Mouse (Mus musculus): Measurements from ENCODE around the gene Il10ra. TPM values are rescaled to one million over a fixed set of nuclear protein-coding genes. Genes with fewer than 3 reads are reported as not detected.

Gene Il10ra
- total RNA-seq, 2 experiments from 2014 or later = 33.9 to 68.7 TPM

GRCm38 (mm10) chr9:45261872-45262271 is 7.1 kb downstream of the Il10ra start:
- ATAC-seq (ENCODE audit: poor library complexity, severe bottlenecking) = no peak

GRCm38 (mm10) chr9:45261466-45261865 is 7.5 kb downstream of the Il10ra start:
- no peak for ATAC-seq (ENCODE audit: poor library complexity, severe bottlenecking)

- ATAC-seq (ENCODE audit: poor library complexity, severe bottlenecking) = no peak
Observed at GRCm38 (mm10) chr9:45259065-45259464, 9.9 kb downstream of the Il10ra start.

GRCm38 (mm10) chr9:45255967-45256366 is 13.0 kb downstream of the Il10ra start:
- no peak for ATAC-seq (ENCODE audit: poor library complexity, severe bottlenecking)

GRCm38 (mm10) chr9:45255431-45255830 is 13.5 kb downstream of the Il10ra start:
- no peak for ATAC-seq (ENCODE audit: poor library complexity, severe bottlenecking)

- no peak for ATAC-seq (ENCODE audit: poor library complexity, severe bottlenecking)
Observed at GRCm38 (mm10) chr9:45254605-45255004, 14.3 kb downstream of the Il10ra start.

- ATAC-seq (ENCODE audit: poor library complexity, severe bottlenecking) = no peak
Observed at GRCm38 (mm10) chr9:45254021-45254420, 14.9 kb downstream of the Il10ra start.

- ATAC-seq (ENCODE audit: poor library complexity, severe bottlenecking) = peak; percentile 59
Observed at GRCm38 (mm10) chr9:45252395-45252794, 16.6 kb downstream of the Il10ra start.

GRCm38 (mm10) chr9:45251990-45252389 is 17.0 kb downstream of the Il10ra start:
- ATAC-seq (ENCODE audit: poor library complexity, severe bottlenecking) = peak; percentile 19; the same call in 1 of the 2 replicates

GRCm38 (mm10) chr9:45251281-45251680 is 17.7 kb downstream of the Il10ra start:
- no peak for ATAC-seq (ENCODE audit: poor library complexity, severe bottlenecking)

GRCm38 (mm10) chr9:45250306-45250705 is 18.6 kb downstream of the Il10ra start:
- no peak for ATAC-seq (ENCODE audit: poor library complexity, severe bottlenecking)

- peak; percentile 14; the same call in 1 of the 2 replicates for ATAC-seq (ENCODE audit: poor library complexity, severe bottlenecking)
Observed at GRCm38 (mm10) chr9:45247536-45247935, 21.4 kb downstream of the Il10ra start.

- ATAC-seq (ENCODE audit: poor library complexity, severe bottlenecking) = peak; percentile 92
Observed at GRCm38 (mm10) chr9:45246060-45246459, 22.9 kb downstream of the Il10ra start.

- no peak for ATAC-seq (ENCODE audit: poor library complexity, severe bottlenecking)
Observed at GRCm38 (mm10) chr9:45245432-45245831, 23.5 kb downstream of the Il10ra start.

GRCm38 (mm10) chr9:45241397-45241796 is 27.6 kb downstream of the Il10ra start:
- ATAC-seq (ENCODE audit: poor library complexity, severe bottlenecking) = peak; percentile 44

- no peak for ATAC-seq (ENCODE audit: poor library complexity, severe bottlenecking)
Observed at GRCm38 (mm10) chr9:45236744-45237143, 32.2 kb downstream of the Il10ra start.

GRCm38 (mm10) chr9:45235668-45236227 is 33.2 kb downstream of the Il10ra start:
- ATAC-seq (ENCODE audit: poor library complexity, severe bottlenecking) = peak; percentile 43; the same call in 1 of the 2 replicates

GRCm38 (mm10) chr9:45229359-45229758 is 39.6 kb downstream of the Il10ra start:
- no peak for ATAC-seq (ENCODE audit: poor library complexity, severe bottlenecking)

GRCm38 (mm10) chr9:45221567-45221966 is 47.4 kb downstream of the Il10ra start:
- peak; percentile 89 for ATAC-seq (ENCODE audit: poor library complexity, severe bottlenecking)

- no peak for ATAC-seq (ENCODE audit: poor library complexity, severe bottlenecking)
Observed at GRCm38 (mm10) chr9:45219644-45220043, 49.3 kb downstream of the Il10ra start.

GRCm38 (mm10) chr9:45215526-45216179 is 53.3 kb downstream of the Il10ra start:
- no peak for ATAC-seq (ENCODE audit: poor library complexity, severe bottlenecking)

- no peak for ATAC-seq (ENCODE audit: poor library complexity, severe bottlenecking)
Observed at GRCm38 (mm10) chr9:45212001-45212400, 56.9 kb downstream of the Il10ra start.

Measured in megakaryocyte, adult 5-6 weeks (primary cell).